Mouse (Mus musculus) embryonic facial prominence, embryonic 14.5 days (tissue): ENCODE results near the gene Nubp1. TPM values are rescaled to one million over a fixed set of nuclear protein-coding genes. Genes with fewer than 3 reads are reported as not detected.

Source experiments
- ATAC-seq: fragments of 200-750 bp; cut with Nextera tagmentation; 2 replicates; pipeline ENCODE4 v1.8.0; 2017; ENCODE audit warnings: low read depth, moderate number of reproducible peaks, moderate TSS enrichment
- DNase-seq: peaks from one replicate; pipeline ENCODE4 v3.0.0-alpha.2; 2015; ENCODE audit warnings: low spot score
- H3K27ac ChIP-seq: fragments of 300-500 bp; sonication (generic); replicated peaks from 2 replicates; pipeline ENCODE4 v1.5.1; 2014; ENCODE audit warnings: low read depth, mild to moderate bottlenecking, low read length, moderate library complexity
- H3K27me3 ChIP-seq: fragments of 300-500 bp; sonication (generic); replicated peaks from 2 replicates; pipeline ENCODE4 v1.6.1; 2014; ENCODE audit warnings: low read length; ENCODE audit not compliant: control insufficient read depth, insufficient read depth
- H3K36me3 ChIP-seq: fragments of 300-500 bp; sonication (generic); 2 replicates; pipeline ENCODE4 v1.6.1; 2014; ENCODE audit warnings: low read length, mixed read lengths; ENCODE audit not compliant: control insufficient read depth, insufficient read depth
- H3K4me1 ChIP-seq: fragments of 300-500 bp; sonication (generic); 2 replicates; pipeline ENCODE4 v1.6.1; 2014; ENCODE audit warnings: antibody characterized with exemption, low read length; ENCODE audit not compliant: control insufficient read depth, insufficient read depth
- H3K4me2 ChIP-seq: fragments of 300-500 bp; sonication (generic); 2 replicates; pipeline ENCODE4 v1.6.1; 2014; ENCODE audit warnings: low read depth, mild to moderate bottlenecking, low read length, moderate library complexity, mixed read lengths
- H3K4me3 ChIP-seq: fragments of 300-500 bp; sonication (generic); 2 replicates; pipeline ENCODE4 v1.5.1; 2014; ENCODE audit warnings: low read depth, mild to moderate bottlenecking, low read length
- H3K9ac ChIP-seq: fragments of 300-500 bp; sonication (generic); 2 replicates; pipeline ENCODE4 v1.6.1; 2014; ENCODE audit warnings: low read depth, mild to moderate bottlenecking, low read length, moderate library complexity, mixed read lengths
- H3K9me3 ChIP-seq: fragments of 300-500 bp; sonication (generic); 2 replicates; pipeline ENCODE4 v1.6.1; 2016; ENCODE audit warnings: low read length; ENCODE audit not compliant: control insufficient read depth
- WGBS: fragments of 180-500 bp; shearing (Covaris S2); extraction: QIAGEN DNeasy Blood & Tissue Kit; methylation state at CpG from one replicate; pipeline ENCODE4 v1.1.7; 2014; 5-methylcytosine and 5-hydroxymethylcytosine counted together
- polyA plus RNA-seq: library from polyadenylated mRNA; unstranded; fragments of >200 nt; fragmentation: Nextera tagmentation; extraction: Ambion mirVana; gene quantifications from 2 replicates; pipeline ENCODE4 v1.2.1, GENCODE M21; 2014

Gene Nubp1
- polyA plus RNA-seq, 1 experiment from 2014 or later, result 49.0 TPM

DNA sequence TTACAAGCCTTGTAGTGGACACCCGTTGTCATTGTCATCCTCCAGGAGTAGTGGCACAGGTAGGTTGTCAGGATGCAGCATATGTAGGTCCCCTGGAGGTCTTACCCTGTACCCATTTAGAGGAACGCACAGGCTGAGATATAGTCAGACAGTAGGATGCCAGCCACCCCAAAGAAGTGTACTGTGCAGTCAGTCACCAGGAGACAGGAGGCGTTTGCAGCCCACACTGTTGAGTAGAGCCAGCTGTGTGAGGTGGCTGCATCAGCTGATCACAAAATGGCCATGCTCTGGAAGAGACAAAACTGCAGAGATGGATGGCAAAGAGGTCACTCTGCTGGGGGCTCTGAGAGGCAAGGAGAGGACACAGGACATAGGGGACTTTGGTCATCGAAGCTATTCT is 20.6 kb downstream of the Nubp1 start:
- Histone ChIP-seq H3K9ac (no peak overlapping the region), H3K4me1 (no peaks in the 10 kb centered on the region), H3K9me3 (no peaks in the 10 kb centered on the region), H3K27ac (no peak overlapping the region), H3K4me3 (no peak overlapping the region), H3K27me3 (no peaks in the 10 kb centered on the region), H3K36me3 (no peaks in the 10 kb centered on the region), H3K4me2 (no peak overlapping the region)
- 82% methylated on average over 4 of the region's 4 CpGs for WGBS
- ATAC-seq, result no peak
- DNase-seq, result no peak

DNA sequence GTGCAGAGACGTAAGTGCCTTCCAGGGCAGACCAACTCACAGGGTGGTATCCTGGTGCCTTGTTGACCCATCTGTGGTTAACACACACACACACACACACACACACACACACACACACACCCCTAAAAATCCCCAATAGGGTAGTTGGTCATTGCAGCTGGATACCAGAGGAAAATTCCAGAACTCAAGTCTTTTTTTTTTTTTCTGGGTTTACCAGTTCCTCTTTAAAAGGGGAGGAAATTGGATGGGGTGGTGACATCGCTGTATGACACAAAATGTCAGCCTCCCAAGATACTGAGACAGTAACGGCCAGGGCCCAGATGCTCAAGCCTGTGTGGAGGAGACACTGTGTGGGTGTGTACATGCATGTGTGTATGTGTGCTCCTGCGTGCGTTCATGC is 21.6 kb downstream of the Nubp1 start:
- 85% methylated on average over 5 of the region's 5 CpGs for WGBS
- Histone ChIP-seq H3K4me1 (no peaks in the 10 kb centered on the region), H3K27ac (no peak overlapping the region), H3K27me3 (no peaks in the 10 kb centered on the region), H3K4me3 (no peak overlapping the region), H3K9ac (no peak overlapping the region), H3K36me3 (no peaks in the 10 kb centered on the region), H3K4me2 (no peak overlapping the region), H3K9me3 (no peaks in the 10 kb centered on the region)
- no peak for DNase-seq
- no peak for ATAC-seq

DNA sequence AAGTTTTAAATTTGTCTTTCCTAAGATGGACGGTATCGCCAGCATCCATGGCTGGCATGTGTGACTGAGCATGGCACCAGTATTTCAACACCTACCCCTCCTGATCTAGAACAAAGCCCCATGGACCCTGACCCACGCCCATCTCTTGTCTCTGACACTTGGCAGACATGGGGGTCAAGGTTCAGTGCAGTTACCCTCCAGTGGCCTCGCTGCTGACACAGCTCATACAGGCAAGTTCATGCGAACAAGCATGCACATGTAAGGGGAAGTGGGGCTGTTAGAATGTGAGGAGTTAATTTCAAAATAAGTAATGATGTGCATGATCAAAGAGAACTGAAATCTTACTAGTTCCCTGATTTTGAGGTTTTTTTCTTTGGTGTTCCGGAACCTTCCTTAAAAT is 24.4 kb downstream of the Nubp1 start:
- Histone ChIP-seq H3K9me3 (no peaks in the 10 kb centered on the region), H3K4me1 (no peaks in the 10 kb centered on the region), H3K4me3 (no peak overlapping the region), H3K9ac (no peak overlapping the region), H3K27ac (no peak overlapping the region), H3K36me3 (no peaks in the 10 kb centered on the region), H3K27me3 (no peaks in the 10 kb centered on the region), H3K4me2 (no peak overlapping the region)
- no peak for DNase-seq
- 81% methylated on average over 6 of the region's 6 CpGs for WGBS
- ATAC-seq, result no peak

DNA sequence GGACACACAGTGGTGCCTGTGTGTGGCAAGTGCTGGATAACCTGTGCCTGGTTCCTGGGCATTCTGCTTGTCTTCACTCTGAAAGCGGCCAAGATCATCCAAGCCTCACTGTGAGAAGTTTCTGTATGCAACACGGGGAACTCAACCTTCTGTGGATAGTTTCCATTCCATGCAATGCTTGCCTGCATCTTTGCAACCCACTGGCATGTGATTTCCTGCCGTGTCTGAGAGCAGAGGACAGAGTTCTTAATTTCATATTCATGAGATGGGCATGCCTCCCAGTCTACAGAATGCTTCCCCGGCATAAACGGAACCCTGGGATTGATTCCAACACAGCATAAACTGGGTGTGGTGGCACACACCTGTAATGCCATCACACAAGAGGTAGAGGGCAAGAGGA is 26.3 kb downstream of the Nubp1 start:
- no peak overlapping the region for H3K4me3 ChIP-seq
- no peaks in the 10 kb centered on the region for H3K27me3 ChIP-seq
- no peaks in the 10 kb centered on the region for H3K4me1 ChIP-seq
- no peaks in the 10 kb centered on the region for H3K36me3 ChIP-seq
- no peak overlapping the region for H3K9ac ChIP-seq
- H3K27ac ChIP-seq, result no peak overlapping the region
- DNase-seq (no peak), ATAC-seq (no peak)
- 80% methylated on average over 5 of the region's 5 CpGs for WGBS
- H3K4me2 ChIP-seq, result no peak overlapping the region
- no peaks in the 10 kb centered on the region for H3K9me3 ChIP-seq

DNA sequence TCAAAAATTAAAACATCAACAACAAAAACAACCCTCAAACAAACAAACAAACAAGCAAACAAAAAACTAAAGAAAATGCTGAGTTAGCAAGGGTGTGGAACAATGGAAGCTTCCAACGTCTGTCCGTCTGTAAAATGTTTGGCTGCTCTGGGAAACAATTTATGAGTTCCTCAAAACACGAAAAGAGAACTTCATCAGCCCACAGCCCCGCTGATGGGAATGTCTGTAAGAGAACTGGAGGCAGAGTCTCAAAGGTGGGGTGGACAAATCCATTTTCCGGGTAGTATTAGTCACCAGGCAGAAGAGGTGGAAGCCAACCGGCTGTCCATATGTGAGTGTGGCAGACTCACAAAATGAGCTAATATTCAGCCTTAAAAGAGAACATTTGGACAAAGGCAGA is 29.6 kb downstream of the Nubp1 start:
- 86% methylated on average over 6 of the region's 6 CpGs for WGBS
- H3K4me3 ChIP-seq, result no peak overlapping the region
- no peak overlapping the region for H3K4me2 ChIP-seq
- ATAC-seq, result no peak
- H3K9ac ChIP-seq, result no peak overlapping the region
- H3K27ac ChIP-seq, result no peak overlapping the region
- no peaks in the 10 kb centered on the region for H3K27me3 ChIP-seq
- no peaks in the 10 kb centered on the region for H3K4me1 ChIP-seq
- no peaks in the 10 kb centered on the region for H3K9me3 ChIP-seq
- DNase-seq, result no peak
- no peaks in the 10 kb centered on the region for H3K36me3 ChIP-seq

DNA sequence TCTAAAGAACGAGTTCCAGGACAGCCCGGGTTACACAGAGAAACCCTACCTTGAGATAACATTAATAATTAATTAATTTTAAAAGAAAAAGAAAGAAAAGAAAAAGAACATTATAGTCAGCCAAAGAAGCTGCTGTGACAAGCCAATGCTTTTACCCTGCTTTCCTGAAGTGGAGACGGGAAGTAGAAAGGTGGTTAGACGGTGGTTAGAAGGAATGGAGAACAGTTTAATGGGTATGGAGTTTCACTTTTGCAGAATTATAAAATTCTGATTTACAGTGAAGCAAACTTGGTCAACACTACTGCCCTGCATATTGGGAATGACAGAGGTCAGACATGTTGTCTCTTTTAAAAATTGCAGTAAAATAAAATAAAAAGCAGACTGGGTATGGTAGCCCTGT is 30.0 kb downstream of the Nubp1 start:
- no peak overlapping the region for H3K27ac ChIP-seq
- H3K9ac ChIP-seq, result no peak overlapping the region
- H3K9me3 ChIP-seq, result no peaks in the 10 kb centered on the region
- H3K4me3 ChIP-seq, result no peak overlapping the region
- H3K4me1 ChIP-seq, result 0 out of 2 replicates have a peak, but pooled peaks cover 3% of the 10 kb centered on the region
- H3K36me3 ChIP-seq, result no peaks in the 10 kb centered on the region
- DNase-seq (no peak), ATAC-seq (no peak)
- no peaks in the 10 kb centered on the region for H3K27me3 ChIP-seq
- 88% methylated on average over 4 of the region's 4 CpGs for WGBS
- H3K4me2 ChIP-seq, result no peak overlapping the region

DNA sequence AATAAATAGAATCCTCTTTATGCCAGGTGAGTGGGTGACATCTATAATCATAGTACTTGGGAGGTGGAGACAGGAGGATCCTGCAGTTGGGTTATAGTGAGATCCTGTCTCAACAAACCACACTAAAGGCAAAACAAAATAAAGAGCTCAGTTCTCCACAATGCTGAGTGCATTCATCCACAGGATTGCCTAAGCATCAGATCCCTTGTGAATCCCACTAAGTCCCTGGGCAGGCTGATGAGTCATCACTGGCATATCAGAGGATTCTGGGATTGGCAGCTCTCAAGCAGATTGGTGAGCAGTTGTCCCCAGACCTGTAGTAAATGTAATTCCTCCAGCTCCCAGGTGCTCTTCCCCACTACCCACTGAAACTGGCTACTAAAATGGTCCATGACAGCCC is 32.0 kb downstream of the Nubp1 start:
- Histone ChIP-seq H3K9me3 (no peaks in the 10 kb centered on the region), H3K4me2 (no peak overlapping the region), H3K9ac (no peak overlapping the region), H3K27me3 (no peaks in the 10 kb centered on the region), H3K4me3 (no peak overlapping the region), H3K4me1 (0 out of 2 replicates have a peak, but pooled peaks cover 5% of the 10 kb centered on the region), H3K27ac (no peak overlapping the region), H3K36me3 (no peaks in the 10 kb centered on the region)
- no peak for ATAC-seq
- no peak for DNase-seq

DNA sequence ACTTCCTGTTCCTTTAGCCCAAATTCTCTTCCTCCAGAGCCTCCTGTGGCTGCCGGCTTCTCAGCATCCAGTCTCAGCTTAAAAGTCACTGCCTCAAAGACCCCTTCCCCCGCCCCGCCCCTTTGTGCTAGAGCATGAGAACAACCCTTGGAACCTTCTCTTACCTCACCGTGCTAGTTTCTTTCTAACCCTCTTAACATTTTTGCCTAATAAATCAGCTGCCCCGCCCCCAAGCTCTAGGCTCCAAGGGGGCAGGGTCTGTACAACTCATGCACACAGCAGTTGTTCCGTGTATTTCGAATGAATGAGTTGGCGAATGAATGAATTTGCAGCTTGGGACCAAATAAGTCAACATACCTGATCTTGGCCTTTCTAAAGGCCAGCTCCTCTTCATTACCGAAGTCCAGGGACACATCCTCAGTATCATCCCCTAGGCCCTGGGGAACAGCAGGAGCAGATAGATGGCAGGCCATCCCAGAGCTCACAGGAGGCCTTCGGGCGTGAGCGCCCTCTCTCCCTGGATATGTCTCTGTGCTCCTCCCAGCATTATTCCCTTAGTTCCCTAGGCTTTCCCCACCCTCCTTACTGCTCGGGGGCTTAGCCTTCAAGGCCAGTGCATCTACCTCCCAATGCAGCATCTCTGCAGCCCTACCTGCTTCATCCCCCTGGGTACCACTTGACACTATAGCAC is 35.0 kb downstream of the Nubp1 start:
- DNase-seq (no peak), ATAC-seq (peak; percentile 50)
- H3K9me3 ChIP-seq, result no peaks in the 10 kb centered on the region
- no peaks in the 10 kb centered on the region for H3K27me3 ChIP-seq
- peak overlapping the region; percentile 42 for H3K27ac ChIP-seq
- WGBS, result 16% methylated on average over 13 of the region's 13 CpGs
- H3K36me3 ChIP-seq, result no peaks in the 10 kb centered on the region
- peak overlapping the region; percentile 86 for H3K4me2 ChIP-seq
- H3K4me3 ChIP-seq, result peak overlapping the region; percentile 47
- peak overlapping the region; percentile 67 for H3K9ac ChIP-seq
- H3K4me1 ChIP-seq, result 0 out of 2 replicates have a peak, but pooled peaks cover 5% of the 10 kb centered on the region

DNA sequence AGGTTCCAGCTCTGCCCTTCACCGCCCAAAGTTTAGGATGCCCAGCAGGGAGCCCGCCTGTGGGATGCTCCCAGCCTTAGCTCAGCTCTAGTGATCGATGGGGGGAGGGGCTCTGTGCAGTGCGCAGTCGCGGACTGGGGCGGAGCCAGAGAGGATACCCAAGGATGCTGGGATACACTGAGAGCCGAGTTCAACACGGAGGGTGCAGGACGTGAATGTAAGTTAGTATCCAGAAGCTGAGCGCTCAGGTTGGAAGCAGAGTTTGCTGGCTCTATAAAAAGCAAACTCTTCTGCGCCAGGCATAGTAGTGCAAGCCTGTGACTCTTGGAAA is 35.5 kb downstream of the Nubp1 start, which contains the start of gene Tvp23a:
Tvp23a (minus strand) TSS at position 99 of the 331 bp plus-strand sequence.
- H3K27me3 ChIP-seq, result no peaks in the 10 kb centered on the region
- whole genome bisulfite sequencing, result 4% methylated on average over 12 of the region's 12 CpGs
- ATAC-seq (peak; percentile 98), DNase-seq (peak; percentile 94)
- H3K9me3 ChIP-seq, result no peaks in the 10 kb centered on the region
- peak within 1 kb of the TSS; percentile 42 for H3K27ac ChIP-seq
- H3K4me3 ChIP-seq, result peak within 1 kb of the TSS; percentile 47
- peak within 1 kb of the TSS; percentile 67 for H3K9ac ChIP-seq
- 0 out of 2 replicates have a peak, but pooled peaks cover 5% of the 10 kb centered on the region for H3K4me1 ChIP-seq
- H3K36me3 ChIP-seq, result no peaks in the 10 kb centered on the region
- peak within 1 kb of the TSS; percentile 86 for H3K4me2 ChIP-seq
